Mouse (Mus musculus) bone marrow, adult 2 months (tissue): ENCODE results near the gene Hist2h2aa2.

Experiments
- CTCF ChIP-seq: fragments of 200-500 bp; IDR thresholded peaks from 2 replicates; pipeline ENCODE4 v1.5.1; 2011; ENCODE audit warnings: low read length, control low read depth; ENCODE audit not compliant: control insufficient read depth, insufficient read depth
- POLR2A ChIP-seq: fragments of 200-500 bp; IDR thresholded peaks from 2 replicates; pipeline ENCODE4 v1.6.1; 2011; ENCODE audit warnings: low read depth, mild to moderate bottlenecking, control low read depth, low read length, borderline replicate concordance; ENCODE audit not compliant: control insufficient read depth

DNA sequence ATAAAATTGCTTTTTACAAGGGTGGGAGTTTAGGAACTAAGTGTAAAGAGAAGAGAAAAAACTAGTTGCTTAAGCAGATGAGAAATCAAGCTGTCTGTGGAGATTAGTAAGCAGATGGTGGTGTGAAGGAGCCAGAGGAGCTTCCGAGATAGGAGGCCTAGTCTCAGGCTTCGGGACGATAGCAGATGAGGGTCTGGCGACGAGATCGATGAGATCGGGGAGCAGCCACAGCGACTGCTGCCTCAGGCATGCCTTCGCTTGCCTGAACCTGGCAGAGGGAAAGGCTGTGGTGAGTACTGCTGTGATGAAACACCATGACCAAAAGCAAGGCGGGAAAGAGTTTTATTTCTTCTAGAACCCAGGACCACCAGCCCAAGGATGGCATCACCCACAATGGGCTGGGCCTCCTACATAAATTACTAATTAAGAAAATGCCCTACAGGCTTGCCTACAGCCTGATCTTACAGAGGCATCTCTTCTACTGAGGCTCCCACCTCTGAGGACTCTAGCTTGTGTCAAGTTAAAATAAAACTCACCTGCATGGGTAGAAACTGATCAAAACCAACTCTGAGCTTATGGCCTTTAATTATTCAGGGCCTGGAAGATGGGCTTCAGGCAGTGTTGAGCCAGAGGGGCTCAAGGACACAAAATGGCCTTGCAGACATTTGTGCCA is 14.7 kb upstream of the Hist2h2aa2 start:
- no peak for TF ChIP-seq POLR2A
- TF ChIP-seq CTCF = no peak
